Mouse (Mus musculus) forelimb bud, embryonic 11.5 days (tissue): ENCODE data around the gene Fh1.

ENCODE experiments used
- DNase-seq: peaks from one replicate; pipeline ENCODE4 v3.0.0-alpha.2; 2012; ENCODE audit warnings: low read depth, low spot score

The Fh1 gene

GRCm38 (mm10) chr1:175619814-175620431, 5.5 kb downstream of the Fh1 start, which contains the start of gene Kmo:
Gene Kmo, plus strand, starts transcription at chr1:175620381.
- no peak for DNase-seq

DNA sequence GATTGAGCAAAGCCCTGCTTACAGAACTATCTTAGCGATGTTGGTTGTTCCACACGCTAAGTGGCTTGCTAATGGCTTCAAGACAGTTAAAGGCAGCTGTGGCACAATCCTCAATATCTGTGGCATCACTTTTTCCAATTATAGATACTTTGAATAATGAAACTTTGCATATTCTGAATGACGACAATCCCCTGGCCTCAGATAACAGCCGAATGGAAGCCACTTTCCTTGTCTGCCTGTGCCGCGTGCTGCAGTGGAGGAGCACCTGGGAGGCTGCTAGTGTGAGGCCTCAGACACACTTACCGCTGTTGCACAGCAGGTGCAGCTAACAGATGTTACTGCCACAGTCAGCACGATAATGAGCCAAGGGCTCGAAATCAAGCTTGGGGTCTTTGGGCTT, 10.4 kb downstream of the Fh1 start:
- no peak for DNase-seq

DNA sequence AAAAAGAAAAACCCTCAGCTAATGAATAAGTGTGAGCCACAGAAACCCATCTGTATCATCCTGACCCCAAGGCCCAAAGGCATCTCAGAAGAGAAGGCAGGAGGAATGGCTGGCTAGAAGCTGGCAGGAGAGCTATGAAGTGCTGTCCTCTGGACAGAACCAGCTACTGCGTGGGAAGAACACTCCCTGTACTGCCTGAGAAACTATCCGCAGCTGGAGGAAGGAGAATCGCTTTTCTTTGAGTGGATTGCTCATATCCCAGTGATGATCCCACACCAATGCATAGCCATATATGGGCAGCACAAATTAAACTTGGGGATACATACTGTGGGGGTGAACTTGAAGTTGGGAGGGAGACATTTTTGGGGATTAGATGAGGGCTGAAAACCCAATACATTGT, 16.7 kb downstream of the Fh1 start:
- no peak for DNase-seq

- DNase-seq, result no peak
Measured at GRCm38 (mm10) chr1:175607838-175608585, 17.4 kb downstream of the Fh1 start.

GRCm38 (mm10) chr1:175607308-175607707, 18.1 kb downstream of the Fh1 start:
- DNase-seq, result no peak

GRCm38 (mm10) chr1:175603390-175603789, 22.0 kb downstream of the Fh1 start:
- no peak for DNase-seq

DNA sequence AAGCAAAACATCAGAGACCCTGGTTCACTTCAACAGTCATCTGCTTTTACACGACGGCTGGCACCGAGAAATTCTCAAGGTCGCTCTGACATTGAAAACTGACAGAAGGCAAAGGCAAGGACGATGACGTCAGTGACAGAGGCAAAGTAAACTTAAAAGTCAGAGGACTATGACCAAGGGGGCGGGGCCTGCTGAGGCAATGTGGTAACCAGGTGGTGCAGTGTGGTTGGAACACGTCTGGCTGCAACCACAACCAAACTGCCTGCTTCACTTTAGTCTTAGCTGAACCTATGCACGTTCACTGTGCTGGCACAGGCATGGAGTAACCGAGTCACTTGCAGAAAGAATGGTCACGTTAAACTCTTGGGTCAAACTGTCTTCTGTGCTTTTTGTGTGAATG, 23.2 kb downstream of the Fh1 start:
- DNase-seq, result no peak

DNA sequence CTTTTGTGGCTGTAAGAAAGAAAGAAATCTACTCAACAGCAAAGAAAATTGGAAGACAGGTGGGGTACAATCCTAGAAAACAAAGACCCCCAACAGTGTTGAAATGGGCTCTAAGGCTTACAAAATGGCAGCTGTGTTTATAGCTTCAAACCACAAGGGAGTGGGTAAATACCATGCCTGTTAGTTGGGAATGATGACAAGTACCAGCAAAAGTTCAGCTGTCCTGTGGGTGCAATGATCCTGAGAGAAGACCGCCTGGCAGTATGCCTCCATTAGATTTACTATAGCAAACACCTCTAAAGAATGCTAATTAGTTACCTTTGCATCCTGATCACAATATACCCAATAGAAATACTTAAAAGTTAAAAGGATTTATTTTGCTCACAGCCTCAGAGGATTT, 32.6 kb downstream of the Fh1 start:
- no peak for DNase-seq

GRCm38 (mm10) chr1:175586656-175587055, 38.8 kb downstream of the Fh1 start:
- no peak for DNase-seq

DNA sequence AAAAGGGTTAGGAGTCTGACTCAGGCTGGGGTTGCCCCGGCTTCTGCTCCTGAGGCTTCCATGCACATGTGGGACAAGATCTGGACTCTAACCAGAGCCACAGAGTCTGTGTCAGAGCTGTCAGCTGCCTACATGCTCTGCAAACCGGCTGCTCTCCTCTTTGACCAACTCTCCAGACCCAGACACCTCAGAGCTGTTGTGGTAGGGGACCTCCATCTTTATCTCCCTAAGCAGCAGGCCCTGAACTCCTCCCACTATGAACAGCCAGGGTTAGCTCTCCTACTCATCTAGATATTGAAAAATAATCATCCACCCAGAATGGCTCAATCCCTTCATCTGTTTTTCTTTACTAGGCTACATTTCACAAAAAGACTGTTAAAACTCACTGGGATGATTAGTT, 40.2 kb downstream of the Fh1 start:
- no peak for DNase-seq

DNA sequence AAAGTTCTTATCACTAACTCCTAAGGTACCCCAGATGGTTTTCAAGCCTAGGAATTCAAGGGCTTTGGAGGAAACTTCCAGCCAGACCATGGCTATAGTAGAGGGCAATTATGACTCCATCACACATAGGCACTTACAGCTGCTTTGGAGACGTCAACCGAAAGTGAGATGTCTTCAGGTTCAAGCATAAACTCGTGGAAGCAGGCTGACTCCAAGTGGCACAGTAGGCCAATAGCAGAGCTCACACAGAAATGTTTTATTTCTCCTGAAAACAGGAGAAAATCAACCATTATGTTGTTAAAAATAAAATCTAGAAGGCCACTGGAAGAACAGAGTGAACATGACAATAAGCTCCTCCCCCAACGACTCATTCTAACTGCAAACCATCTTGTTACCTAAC, 42.6 kb downstream of the Fh1 start:
- DNase-seq, result no peak

- no peak for DNase-seq
Measured at GRCm38 (mm10) chr1:175580346-175580745, 45.1 kb downstream of the Fh1 start.

- no peak for DNase-seq
Measured at GRCm38 (mm10) chr1:175579598-175580235, 45.7 kb downstream of the Fh1 start.

- no peak for DNase-seq
Measured at GRCm38 (mm10) chr1:175578425-175579096, 46.9 kb downstream of the Fh1 start.

- DNase-seq, result no peak
Measured at GRCm38 (mm10) chr1:175574129-175574528, 51.3 kb downstream of the Fh1 start.

GRCm38 (mm10) chr1:175565579-175566103, 59.8 kb downstream of the Fh1 start:
- DNase-seq, result no peak

DNA sequence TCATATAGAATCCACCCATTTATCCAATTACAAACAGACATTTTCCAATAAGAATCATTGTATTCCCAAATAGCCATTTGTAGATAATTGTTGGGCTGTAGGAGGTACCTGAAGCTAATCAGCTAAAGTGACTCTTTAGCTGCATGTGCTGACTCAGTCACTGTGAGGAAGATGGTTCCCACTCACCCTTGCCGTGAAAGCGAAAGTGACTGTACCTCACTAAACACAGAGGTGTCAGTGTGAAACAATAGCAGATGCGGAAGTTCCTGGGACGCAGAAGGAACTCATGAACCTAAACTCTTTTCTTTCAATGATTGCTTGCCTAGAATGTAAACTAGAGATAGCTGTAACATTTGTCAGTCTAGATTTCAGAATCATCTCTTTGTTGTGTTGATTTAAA, 61.1 kb downstream of the Fh1 start:
- no peak for DNase-seq

DNA sequence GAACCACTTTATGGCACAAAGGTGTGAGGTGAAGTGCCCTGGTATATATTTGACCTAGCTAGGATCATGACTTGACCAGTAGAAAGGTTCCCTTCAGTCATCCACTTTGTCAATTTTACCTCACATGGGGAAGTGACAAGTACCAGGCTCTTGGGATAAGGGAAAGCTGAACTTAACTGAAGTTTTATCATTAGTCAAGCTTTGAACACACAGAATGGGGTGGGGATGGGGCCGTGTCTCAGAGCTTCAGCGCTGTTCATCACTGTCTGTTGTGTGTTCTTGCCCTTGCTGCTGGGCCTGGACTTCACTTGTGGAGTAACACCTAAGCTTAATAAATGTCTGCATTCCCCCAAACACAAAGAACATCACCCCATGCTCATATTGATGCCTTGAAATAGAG, 63.1 kb downstream of the Fh1 start:
- no peak for DNase-seq

DNA sequence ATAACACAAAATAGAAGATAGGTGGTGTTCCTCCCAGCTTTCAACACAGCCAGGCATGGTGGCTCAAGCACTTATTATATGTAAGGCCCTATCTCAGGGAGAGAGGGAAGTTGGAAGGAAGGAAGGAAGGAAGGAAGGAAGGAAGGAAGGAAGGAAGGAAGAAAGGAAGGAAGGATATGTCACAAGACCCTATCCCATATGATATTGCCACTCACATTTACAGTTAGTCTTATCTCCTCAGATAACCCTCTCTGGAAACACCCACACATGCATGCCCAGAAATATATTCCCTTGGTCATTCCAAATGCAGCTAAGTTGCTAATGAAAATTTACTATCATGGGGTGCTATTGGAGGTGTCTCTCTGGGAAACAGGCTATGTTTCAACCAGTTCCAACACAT, 63.6 kb downstream of the Fh1 start:
- DNase-seq, result no peak

DNA sequence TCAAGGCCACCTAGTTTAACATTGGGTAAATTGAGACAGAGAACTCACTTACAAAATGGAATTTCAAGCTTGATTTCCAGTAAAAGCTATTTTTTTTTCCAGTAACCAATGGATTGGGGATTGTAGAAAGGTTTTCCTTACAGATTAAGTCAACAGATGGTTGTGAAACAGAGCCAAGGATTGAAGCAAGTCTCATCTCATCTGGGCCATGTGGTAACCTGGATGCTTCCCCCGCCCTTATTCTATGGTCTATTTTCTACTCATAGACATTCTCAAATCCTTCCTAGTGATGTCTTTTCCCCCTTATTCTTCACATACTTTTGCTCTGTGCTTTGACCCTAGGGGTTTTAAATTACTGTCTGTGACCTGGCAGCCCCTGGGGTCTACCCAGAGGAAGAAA, 70.8 kb downstream of the Fh1 start:
- DNase-seq, result no peak

DNA sequence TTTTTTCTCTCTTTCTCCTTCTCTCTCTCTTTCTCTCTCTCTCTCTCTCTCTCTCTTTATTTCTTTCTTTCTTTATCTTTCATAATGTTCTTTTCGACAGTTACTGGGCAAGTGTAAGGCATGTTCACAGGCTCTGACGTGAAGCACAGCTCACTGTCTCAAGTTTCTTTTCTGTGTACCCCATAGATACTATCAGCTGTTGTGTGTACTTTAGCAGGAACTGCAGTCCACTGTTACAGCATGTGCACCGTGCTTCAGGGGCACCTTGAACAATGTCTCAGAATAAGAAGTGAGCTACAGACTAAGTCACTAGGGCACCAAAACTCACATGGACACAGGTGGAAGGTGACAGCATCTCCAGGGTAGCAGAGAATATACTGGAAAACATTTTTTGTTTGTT, 73.0 kb downstream of the Fh1 start:
- DNase-seq, result no peak

DNA sequence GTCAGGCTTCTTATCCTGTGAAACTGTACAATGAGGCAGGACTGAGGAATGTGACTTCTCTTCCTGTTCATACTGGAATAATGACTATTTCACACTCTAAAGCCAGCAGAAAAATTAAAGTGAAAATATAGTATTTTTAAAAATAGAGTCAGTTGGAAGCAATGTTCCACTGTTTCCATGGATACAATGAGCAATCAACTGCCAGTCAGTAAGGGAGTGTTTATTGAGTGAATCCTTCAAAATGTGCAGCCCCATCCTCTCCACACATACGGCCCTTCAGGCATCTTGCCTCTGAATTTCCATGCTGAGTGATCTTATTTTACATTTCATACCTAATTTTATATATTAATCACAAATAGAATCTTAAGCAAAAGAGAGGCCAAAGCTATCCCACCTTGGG, 74.8 kb downstream of the Fh1 start:
- DNase-seq, result no peak
